Mouse (Mus musculus) erythroblast, embryonic 14.5 days (primary cell): ENCODE measurements around the gene Tceanc2.

Source experiments
- GATA1 ChIP-seq: IDR thresholded peaks from 2 replicates; pipeline ENCODE4 v1.6.1; 2012; ENCODE audit warnings: low read length, inconsistent platforms, mixed read lengths
- TAL1 ChIP-seq: IDR thresholded peaks from 3 replicates; pipeline ENCODE4 v1.6.1; 2012; ENCODE audit warnings: low read length, inconsistent platforms, mixed read lengths

GRCm38 (mm10) chr4:107152571-107152970, 26.3 kb downstream of the Tceanc2 start:
- TF ChIP-seq GATA1: no peak
- TF ChIP-seq TAL1: no peak
